Mouse (Mus musculus): Measurements from ENCODE around the gene Fchsd2.

DNA sequence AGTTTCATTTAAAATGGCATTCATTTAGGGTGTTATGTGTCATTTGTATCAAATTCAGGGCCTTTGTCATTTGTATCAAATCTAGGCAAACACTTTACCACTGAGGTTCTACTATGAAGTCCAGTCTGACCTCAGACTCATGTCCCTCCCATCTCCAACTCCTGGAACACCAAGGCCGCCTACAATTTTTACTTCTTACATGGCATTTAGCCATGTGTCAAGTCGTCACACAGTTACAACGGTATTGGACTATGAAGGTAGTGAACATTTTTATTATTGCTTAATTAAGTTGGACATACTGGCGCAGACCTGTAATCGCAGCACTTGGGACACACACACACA is 217.3 kb downstream of the Fchsd2 start:
- TF ChIP-seq GATA1 (IDR thresholded peaks at IDR 0.05; ENCODE audit: borderline replicate concordance, low read length) (no peak), CTCF (IDR thresholded peaks at IDR 0.05; ENCODE audit: low read depth, low read length) (no peak), TAL1 (conservative IDR thresholded peaks at IDR 0.05; ENCODE audit: low read depth, low read length) (no peak), POLR2AphosphoS5 (IDR thresholded peaks at IDR 0.05; ENCODE audit: insufficient replicate concordance, low read depth, low read length) (no peak), GATA2 (IDR thresholded peaks at IDR 0.05; ENCODE audit: borderline replicate concordance, low read depth, low read length) (no peak)

All from G1E (cell line).